Mouse (Mus musculus) natural killer cell, adult 2 months (primary cell): ENCODE measurements around the gene Wdr70.

ENCODE experiments used
- DNase-seq, 2 experiments: peaks; one replicate each; pipeline ENCODE4 v3.0.0; 2022; ENCODE audit warnings: low spot score in 2 of 2

Wdr70 gene

DNA sequence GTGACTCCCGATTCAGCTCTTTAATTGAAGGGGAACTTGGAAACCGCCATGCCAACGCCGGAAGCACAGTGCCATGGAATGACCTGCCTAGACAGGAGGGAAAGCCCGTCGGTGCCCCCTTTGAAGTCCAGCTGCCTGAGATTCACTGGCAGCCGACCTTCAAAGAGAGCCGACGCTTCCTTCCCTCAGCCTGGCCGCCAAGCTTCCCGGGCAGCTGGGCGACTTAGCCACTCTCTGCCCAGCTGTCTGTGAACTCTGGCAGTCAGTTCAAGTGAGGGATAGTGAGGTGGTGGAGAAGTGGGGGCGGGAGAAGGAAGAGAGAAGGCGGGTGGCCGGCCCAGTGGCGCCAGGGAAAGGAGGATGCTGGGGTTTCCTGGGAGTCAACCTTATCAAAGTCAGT is 164.9 kb downstream of the Wdr70 start:
- DNase-seq: no peak

DNA sequence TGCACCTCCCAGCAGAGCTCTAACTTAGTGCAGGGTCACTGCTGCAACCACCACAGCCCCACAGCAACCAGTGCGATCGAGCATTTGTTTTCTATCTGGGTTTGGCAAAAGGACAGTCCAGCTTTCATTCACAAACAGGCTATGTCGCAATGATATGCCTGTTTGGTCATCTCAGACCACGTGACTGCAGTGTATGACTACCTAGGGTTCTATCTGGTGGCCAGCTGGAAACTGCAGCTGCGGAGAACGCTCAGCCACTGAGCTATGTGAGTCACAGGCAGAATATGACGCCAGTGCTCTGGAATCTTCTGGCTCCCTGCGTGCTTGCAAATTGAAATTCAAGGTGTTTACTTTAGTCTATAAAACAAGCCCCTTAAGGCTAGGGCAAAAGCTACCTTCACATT is 167.4 kb downstream of the Wdr70 start:
- DNase-seq: no peak

DNA sequence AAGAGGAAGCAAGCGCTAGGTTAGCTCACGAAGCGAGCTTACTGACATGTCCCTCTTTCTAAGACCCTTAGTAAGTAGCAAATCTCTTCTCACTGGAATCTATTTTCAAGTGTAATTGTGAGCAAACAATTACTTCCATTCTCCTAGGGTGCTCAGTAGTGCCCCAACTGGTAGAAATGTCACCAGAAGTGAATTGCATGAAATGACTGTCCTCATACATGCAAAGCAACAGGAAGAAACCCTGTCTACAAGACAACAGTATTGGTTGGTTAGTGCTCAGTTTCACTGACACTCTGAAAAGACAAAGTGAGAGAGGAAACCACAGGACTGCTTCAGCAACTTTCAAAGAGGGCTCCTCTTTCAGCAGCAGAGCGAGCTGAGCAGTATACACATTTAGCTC is 173.6 kb downstream of the Wdr70 start:
- peak; percentile 1 to 13 for DNase-seq

DNA sequence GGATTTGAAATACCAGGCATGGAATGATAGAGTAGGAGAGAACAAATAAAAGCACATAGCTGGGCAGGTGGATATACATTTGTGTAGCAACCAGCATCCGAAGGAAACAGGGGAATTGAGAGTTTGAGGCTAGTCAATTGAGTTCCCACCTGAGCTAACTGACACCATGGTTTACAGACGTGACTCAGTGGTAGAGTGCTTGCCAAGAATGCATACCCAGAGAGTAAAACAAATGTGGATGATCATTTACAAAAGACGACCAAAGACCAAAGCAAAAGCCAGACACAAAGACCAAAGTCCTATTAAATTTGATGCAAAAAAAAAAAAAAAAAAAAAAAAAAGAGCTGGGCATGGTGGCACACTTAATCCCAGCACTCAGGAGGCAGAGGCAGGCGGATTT is 175.7 kb downstream of the Wdr70 start:
- no peak for DNase-seq

DNA sequence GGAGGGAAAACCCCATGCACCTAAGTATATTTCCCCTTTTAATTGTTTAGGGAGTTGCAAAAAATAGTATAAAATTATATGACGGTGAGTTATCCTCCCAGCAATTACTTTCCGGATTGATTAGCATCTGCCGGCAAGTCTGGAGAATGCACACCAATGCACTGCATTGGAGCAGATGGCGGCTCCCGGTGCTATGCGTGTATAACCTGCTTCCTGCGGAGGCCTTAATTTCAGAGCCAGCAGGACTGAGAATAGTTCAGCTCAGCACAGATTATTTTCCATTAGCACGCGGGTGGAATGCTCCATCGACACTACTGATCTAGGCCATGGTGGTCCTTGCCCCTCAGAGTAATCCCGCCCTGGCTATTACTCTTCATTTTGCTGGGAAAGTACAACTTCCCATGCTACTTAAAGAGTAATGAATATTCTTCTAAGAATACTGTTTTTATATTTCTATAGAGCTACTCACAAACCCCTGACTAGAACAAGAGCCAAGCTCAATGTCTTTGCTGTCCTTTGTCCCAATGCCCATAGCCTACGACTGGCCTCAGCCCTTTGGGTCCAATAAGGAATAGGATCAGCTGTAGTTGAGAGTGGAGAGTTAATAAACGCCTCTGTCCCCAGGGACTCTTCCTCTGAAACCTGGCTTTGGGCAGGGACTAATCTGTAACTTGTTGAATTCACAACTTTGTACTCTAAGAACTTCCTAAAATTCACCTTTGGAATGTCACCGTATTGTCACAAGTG is 176.5 kb downstream of the Wdr70 start:
- DNase-seq: no peak

DNA sequence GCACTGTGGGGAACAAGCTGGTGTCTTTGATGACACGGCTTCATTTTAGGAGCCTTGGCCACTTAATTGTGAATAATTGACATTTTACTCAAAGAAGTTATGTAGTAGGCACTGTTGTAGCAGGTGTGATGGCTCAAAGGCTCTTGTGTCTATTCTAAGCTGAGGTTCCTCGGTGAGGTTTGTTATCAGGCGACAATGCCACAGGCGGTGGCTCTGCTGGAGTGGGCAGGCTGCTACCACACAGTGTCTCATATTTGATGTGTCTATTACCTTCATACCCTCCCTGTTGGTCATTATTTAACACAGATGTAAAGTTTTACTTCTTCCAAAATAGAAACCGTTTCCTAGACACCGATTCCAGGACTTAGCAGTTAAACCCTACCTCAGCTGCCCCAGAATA is 177.9 kb downstream of the Wdr70 start:
- DNase-seq: no peak

DNA sequence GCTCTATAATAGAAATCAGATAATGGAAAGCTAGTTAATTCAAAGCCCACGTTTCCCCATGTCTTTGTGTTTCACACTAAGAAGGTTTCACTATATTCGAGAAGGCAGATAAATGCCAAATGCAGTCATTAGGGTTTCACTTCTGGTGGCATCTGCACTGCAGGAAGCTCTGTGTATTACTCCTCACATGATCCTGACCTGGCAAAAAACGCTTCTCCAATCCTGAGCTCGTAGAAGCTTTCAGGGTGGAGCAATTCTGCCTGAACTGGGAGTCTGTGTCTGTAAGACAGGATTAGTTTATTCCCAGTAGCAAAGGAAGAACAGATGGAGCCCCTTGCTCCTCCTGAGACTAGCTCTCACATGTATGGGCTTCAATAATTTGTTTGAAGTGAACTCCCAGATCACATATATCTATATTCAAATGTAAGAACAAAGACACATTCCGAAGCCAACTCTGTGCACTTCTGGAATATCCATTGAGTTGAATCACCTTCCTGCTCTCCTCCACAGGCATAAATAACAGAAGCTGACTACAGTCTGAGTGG is 192.4 kb downstream of the Wdr70 start:
- no peak for DNase-seq

DNA sequence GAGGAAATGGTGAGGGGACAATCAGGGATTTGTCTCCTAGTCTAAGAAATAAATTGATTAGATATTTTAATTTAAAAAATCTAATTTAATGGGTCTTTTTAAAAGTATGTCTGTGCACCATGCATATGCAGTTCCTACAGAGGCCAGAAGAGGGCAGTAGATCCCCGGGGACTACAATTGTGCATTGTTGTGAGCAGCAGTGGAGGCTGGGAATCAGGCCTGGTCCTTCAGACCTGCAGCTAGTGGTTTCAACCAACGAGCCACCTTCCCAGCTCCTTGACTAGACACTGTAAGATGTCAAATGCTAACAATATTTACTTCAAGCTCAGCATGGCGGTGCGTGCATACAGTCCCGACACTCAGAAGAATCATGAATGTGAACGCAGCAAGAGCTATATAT is 199.7 kb downstream of the Wdr70 start:
- DNase-seq: no peak

DNA sequence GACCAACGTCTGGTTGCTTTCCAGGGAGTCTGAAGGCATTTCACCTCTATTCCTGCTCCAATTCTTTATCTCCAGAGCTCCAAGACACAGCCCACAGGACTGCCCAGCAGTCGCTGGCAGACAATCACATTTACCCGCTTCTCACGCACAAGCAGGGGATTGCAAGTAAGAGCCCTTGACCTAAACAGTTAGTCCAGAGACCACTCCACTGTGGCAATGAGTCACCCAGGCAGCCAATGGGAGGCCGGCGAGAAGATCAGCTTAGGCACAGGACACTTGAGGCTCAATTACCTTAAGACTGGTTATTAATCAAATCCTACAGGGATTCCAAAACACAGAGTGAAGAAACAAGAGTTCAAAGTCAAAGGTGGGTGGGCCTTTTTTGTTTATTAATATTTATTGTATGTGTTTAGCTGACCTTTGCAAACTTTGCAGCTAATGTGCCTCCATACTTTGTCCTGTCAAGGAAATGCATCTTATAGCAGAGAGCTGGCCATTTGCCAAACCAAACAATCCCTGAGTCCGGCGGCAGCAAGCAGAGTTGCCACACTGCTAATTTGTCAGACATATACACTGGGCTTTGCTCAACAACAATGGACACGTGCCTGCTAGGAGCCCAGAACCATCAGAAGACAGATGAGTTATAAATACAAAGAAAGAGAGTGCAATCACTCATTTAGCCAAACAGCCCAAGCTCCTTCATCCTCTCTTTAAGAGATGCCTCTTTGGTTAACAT is 207.3 kb downstream of the Wdr70 start:
- no peak for DNase-seq

DNA sequence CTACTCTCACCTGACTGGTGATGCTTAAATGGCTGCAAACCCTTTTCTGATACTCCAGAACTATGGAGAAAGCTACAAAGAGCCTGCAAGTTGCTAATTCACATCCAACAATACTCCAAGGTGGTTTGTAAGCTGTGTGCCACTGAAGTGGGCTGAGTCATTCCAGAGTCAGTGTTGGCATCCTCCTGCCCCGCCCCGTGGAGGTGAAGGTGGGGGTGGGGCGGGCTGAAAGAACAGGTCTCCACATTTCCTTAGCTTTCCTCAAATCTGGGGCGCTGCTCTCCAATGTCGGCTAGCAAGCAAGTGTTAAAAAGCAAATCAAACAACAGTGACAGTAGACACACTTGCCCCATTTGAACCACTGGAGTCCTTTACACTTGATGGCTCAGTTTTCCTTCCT is 208.7 kb downstream of the Wdr70 start:
- no peak for DNase-seq

DNA sequence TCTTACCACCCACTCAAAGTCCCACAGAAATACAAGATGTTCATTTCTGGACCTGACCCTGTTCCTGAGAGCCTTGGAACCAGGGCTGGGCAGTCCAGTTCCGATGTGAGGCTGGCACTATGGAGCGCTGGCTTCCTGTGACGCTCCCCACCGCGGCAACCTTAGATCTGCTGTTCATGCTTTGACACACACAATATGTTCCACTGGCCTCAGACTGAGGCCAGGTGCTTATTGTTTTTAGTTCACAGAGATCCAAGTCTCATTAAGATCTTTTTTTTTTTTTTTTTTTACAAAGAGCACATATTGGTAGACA is 209.7 kb downstream of the Wdr70 start:
- DNase-seq: no peak

DNA sequence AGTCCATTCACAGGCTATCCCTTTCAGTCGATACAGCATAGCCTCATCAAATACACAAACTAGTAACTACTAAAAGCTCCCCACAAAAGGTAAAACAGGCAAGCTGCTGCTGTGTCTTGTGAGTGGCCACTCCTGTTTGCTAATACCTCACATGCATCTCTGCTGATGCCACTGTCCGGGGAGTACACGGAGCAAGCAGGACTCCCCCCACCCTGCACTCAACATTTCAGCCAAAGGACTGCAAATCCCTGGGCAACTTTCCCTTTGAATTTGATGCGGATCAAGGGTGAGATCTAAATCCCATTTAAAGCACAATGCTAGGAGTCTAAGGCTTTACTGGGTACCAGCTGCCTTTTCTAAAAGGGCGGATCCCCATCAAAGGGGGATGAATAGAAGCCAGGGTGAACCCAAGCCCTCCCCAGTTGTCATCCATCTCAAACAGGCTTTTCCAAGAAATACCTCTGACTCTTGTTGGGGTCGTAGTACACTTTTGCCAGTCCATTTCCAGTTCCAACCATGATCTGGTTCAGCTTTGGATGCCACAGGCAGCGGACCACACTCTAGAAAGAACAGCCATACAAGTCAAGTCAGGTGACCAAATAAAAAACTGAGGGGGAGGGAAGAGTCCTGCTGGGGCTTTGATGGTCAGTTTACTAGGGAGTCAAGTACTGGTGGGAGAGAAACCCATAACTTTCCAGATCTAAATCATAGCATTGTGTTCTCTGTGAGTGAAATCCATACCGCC is 210.2 kb downstream of the Wdr70 start:
- DNase-seq: no peak

DNA sequence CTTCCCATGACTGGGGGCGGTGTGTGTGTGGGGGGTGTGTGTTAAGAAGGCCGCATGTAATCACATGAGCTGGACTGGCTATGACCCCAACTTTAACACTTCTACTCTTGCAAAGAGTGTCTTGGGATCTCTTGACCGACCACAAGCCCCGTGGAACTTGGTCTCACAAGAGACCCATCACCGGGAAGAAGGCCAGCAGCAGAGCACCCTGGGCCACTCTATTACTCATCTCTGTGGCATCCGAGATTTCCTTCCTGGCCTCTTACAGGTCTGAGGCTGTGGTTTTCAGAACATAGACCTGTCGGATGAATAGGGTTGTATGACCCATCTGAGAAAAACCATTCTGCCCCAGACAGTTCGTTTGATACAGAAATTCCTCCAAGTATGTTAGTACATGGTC is 212.4 kb downstream of the Wdr70 start:
- no peak for DNase-seq

DNA sequence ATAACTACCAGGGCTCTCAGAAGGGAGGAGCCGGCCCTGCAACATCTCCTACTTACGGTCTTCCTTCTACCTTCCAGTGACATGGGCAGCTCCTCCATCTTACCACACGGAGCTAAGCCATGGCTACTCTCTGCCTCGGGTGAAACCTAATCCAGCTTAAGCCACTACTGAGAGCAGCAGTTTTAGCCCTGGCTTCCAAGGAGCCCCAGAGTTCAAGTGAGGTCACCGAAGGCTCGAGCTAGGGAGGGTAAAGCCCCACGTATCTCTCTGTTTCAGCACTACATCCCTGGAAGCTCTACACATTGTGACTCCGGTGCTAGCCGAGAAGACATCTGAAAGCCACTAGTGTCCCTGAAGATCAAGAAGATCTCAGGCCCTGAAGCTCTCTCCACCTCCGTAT is 213.9 kb downstream of the Wdr70 start:
- no peak for DNase-seq

DNA sequence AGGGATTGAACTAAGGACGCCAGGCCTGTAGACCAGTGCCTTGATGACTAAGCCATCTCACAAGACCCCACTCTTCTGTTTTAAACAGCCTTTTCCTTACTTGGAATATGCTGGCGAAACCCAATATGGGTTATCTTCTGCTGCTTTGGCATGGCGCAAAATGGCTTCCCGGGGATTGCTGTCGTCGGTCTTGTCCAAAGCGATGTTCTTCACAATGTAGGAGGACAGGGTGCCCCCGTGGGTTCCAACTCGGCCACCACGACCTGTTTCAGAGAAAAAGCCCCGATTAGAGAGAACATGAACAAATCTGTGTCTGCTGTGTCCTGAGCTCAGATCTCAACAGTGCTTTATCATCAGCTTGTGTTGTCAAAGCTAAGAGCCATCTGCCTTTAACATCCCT is 214.8 kb downstream of the Wdr70 start:
- DNase-seq: no peak

DNA sequence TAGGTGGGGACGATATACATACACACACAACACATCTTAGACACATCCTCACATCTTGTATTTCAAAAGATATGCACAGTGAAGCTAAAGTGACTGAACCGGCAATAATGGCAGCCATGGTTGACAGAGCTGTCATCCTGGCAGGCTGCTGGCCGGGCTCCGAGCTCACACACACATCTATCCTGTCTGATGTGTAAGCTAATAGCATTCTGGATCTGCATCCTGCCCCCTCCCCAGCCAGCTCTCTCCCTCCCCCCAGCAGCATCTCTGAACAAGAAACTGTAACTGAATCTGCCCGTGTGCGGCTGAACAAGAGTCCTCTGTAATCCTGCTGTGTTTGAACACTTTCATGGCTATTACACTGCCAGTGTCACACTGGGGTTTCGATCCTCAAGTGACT is 219.1 kb downstream of the Wdr70 start:
- DNase-seq: no peak

DNA sequence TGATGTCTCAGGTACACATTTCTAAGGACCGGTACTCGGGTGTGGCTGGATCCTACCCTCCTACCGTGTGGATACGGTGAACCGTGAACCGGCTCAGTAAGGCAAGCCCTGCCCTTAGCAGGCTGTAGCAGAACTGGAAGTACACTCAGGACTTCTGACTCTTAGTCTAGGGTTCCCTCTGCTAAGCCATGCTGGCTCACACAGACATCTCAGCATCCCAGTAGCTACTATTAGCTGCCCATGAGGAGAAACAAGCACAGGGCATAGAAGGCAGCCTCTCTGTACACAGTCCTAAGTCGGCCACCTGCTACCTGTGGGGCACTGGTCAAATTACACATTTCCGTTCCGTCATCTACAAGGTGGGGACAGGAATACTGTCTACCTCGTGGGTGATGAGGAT is 220.1 kb downstream of the Wdr70 start:
- DNase-seq: no peak

DNA sequence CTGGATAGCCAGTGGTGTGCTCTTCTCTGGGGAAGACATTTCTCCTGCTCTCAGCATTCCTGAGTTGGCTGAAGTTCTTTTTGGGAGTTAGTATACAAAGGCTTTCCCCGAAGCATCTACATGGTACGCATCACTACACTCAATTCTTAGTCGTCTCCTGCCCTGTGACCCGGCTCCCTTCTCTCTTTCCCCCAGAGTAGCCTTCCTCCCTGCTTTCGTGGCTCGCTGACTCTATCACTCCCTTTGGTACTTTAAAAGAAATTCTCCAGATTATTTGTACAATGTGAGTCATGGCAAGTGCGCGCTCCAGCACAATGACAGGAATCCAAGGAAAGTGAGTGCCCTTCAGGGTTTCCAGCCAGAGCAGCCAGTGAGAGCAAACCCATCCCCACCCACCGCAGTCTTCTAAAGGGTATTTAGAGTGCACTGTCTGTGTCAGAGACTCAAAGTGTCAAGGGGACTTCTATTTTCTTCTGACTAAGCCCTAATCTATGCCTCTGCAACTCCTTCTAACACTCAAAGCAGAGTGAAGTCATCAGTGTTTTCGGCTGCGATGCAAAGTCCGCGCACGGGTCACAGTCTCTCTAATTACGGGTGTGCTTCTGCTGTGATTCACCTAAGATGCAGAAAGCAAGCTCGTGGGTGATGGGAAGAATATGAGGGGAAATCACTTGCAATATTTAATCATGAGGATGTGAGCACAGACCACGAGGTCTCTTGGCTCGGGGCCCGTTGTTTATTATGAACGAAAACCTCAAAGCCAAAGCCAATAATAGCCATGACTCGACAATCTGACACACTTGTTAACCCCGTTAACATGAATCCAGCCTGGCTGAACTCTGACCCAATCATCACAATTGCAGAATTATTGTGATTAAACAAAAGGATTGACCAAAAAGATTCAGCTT is 221.2 kb downstream of the Wdr70 start:
- no peak for DNase-seq

DNA sequence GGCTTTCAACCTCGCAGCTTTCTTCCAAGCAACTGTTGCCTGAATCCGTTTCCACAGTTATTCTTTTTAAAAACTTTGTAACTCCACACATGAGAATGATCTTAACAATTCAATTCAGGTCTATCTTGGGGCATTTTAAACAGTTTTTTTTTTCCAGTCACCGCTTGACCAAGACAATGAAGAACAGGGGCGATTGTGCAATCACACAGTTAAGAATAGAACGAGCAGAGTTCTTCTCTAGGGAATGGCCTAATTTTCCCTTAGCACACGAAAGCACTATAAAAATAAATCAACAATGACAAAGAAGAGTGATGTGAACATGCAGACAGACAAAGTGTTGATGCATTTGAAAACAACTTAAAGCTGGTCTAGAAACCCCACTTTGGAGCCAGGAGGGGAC is 223.1 kb downstream of the Wdr70 start:
- DNase-seq: no peak

DNA sequence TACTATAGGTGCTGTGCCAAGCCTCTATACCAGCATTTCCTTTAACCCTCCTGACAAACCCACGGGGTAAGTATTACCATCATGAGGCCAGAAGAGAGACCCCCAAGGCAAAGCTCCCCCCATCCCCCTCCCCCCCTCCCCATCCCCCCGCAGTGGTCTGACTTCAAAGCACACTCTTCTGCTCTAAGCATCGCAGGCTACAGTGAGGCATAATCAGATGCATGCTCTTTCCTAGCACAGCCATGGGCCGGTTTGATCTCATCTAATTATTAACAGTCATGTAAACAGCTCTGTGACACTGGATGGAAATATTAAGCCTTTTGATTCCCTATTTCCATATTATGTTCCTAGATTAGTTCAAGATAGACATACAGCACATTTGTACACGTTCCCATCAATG is 226.5 kb downstream of the Wdr70 start:
- DNase-seq: no peak

DNA sequence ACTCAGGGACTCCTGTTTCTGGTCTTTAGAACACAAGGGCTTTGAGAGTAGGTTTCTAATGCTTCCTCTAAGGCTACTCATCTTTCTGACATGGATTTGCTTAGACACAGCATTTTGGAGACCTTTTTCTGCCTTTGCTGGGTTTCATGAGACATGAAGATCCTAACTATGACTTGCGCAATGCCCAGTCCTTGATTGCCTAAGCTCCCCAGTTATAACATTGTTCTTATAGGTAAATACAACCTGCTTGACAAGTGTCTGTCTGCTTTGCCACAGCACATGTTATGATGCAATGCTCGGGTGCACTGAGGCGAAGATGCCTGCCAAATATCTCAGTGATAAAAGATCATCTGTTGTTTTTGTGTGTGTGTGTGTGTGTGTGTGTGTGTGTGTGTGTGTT is 233.7 kb downstream of the Wdr70 start:
- DNase-seq: no peak

DNA sequence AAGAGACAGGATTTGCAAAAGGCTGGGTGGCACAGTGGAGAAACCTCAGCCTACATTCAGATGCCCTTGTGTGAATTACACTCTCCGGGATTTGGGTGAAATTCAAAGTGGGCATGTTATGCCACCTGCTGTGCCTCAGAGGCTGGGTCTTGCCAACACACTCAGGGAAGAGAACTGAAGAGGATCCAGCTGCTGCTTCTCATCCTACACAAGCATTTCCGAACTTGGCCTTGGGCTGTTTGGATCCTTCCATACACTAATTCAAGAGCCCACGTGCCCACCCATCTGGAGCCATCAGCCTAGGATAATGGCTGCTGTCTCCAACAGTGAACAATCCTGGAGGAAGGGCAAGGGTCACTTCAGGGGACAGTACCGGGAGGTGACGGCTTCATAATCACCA is 235.7 kb downstream of the Wdr70 start:
- DNase-seq: no peak
